Mouse (Mus musculus) thymus, postnatal 4 days (tissue): Measurements from ENCODE around the gene Tm2d1.

Source experiments
- DNase-seq: peaks from one replicate; pipeline ENCODE4 v3.0.0; 2021

Gene Tm2d1

GRCm38 (mm10) chr4:98382716-98383424 is at the start of gene Tm2d1:
Tm2d1 (minus strand) TSS chr4:98383306.
- peak; percentile 88 for DNase-seq

GRCm38 (mm10) chr4:98428371-98428770 is 45.3 kb upstream of the Tm2d1 start:
- DNase-seq: no peak

GRCm38 (mm10) chr4:98415150-98415549 is 32.0 kb upstream of the Tm2d1 start:
- peak; percentile 11 for DNase-seq

GRCm38 (mm10) chr4:98408455-98408854 is 25.3 kb upstream of the Tm2d1 start:
- no peak for DNase-seq

- no peak for DNase-seq
Measured at GRCm38 (mm10) chr4:98404412-98404811, 21.3 kb upstream of the Tm2d1 start.

- no peak for DNase-seq
Measured at GRCm38 (mm10) chr4:98403492-98403891, 20.4 kb upstream of the Tm2d1 start.

GRCm38 (mm10) chr4:98401584-98401962 is 18.5 kb upstream of the Tm2d1 start:
- no peak for DNase-seq

- no peak for DNase-seq
Measured at GRCm38 (mm10) chr4:98400926-98401583, 17.9 kb upstream of the Tm2d1 start.

GRCm38 (mm10) chr4:98395690-98396437 is 12.8 kb upstream of the Tm2d1 start, which contains the start of gene Patj:
Patj (plus strand) TSS chr4:98395785.
- peak; percentile 68 for DNase-seq

- DNase-seq: no peak
Measured at GRCm38 (mm10) chr4:98395346-98395689, 12.2 kb upstream of the Tm2d1 start.

GRCm38 (mm10) chr4:98385036-98385435 is 1.9 kb upstream of the Tm2d1 start:
- no peak for DNase-seq

- DNase-seq: no peak
Measured at GRCm38 (mm10) chr4:98376943-98377342, 6.2 kb downstream of the Tm2d1 start.

GRCm38 (mm10) chr4:98375401-98375800 is 7.7 kb downstream of the Tm2d1 start:
- DNase-seq: peak; percentile 41

- no peak for DNase-seq
Measured at GRCm38 (mm10) chr4:98358034-98358809, 24.9 kb downstream of the Tm2d1 start.

- no peak for DNase-seq
Measured at GRCm38 (mm10) chr4:98348580-98348979, 34.5 kb downstream of the Tm2d1 start.

- no peak for DNase-seq
Measured at GRCm38 (mm10) chr4:98345783-98346182, 37.3 kb downstream of the Tm2d1 start.

GRCm38 (mm10) chr4:98339992-98340564 is 43.0 kb downstream of the Tm2d1 start:
- no peak for DNase-seq

GRCm38 (mm10) chr4:98338636-98339630 is 44.2 kb downstream of the Tm2d1 start:
- no peak for DNase-seq

- DNase-seq: no peak
Measured at GRCm38 (mm10) chr4:98337197-98337596, 45.9 kb downstream of the Tm2d1 start.

GRCm38 (mm10) chr4:98335726-98336125 is 47.4 kb downstream of the Tm2d1 start:
- no peak for DNase-seq

GRCm38 (mm10) chr4:98322223-98322622 is 60.9 kb downstream of the Tm2d1 start:
- DNase-seq: peak; percentile 97
